Mouse (Mus musculus) urinary bladder, postnatal 14 days (tissue): ENCODE measurements at regions not wholly inside any gene's neighbourhood (a gene's known extent, or its start where the extent isn't known, plus 50 kb on each side); places are given as distances from the start of the nearest gene placed in this dataset.

Source experiments
- DNase-seq: peaks from one replicate; pipeline ENCODE4 v3.0.0; 2021; ENCODE audit warnings: low spot score

DNA sequence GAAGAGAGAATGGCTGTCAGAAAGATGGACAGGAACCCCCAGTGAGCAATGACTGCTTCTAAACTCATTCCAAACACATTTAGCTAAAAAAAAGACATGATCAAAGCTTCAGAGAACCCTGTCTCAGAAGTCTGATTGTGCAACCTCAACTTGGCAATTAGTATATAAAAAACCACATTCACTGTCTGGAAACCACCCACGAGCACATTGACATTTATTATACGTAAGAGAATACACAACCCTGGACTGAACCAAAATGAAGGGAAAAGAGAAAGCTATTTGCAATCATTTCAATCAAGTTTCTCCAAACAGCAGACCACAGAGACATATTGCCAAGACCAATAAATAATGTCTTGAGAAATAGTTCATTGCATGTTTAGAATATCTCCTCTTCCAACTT, 820.7 kb upstream of the Adgrl2 start:
- DNase-seq, result no peak

- no peak for DNase-seq
Observed at GRCm38 (mm10) chr3:149805345-149805744, 815.0 kb upstream of the Adgrl2 start.

DNA sequence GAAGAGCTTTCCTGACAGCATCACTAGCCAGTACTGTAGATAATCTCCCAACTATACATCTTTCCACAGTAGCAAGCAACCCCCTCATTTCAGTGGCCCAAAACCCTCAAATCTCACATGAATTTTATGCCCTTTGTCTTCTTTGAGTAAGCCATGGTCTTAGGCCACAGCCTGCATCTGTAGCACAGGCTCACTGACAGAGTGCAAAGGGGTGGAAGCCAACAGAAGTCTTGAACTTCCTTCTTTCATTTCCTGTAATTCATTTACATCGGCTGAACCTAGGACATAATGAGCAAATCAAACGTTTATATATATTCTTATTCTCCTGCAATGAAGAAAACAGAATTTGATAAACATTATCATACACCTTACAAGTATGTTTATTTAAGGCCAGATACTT, 805.8 kb upstream of the Adgrl2 start:
- DNase-seq, result no peak

DNA sequence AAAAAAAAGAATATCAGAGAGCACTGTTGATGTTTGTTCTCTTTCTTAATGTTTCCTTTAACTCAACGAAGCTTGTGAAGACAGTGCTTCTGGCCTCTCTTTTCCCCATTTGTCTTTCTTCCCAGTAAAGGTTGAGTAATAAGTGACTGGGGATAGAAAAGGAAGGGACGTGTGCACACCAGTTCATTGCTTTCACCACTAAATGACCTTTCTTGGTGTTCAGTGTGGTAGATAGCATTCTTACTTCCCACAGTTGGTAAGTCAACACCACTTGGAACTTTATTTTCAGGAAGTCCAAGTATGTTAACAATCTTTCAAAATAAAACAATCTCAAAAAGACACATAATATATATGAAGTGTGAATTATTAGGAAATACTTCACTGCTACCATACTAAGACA, 801.2 kb upstream of the Adgrl2 start:
- DNase-seq, result no peak

- no peak for DNase-seq
Observed at GRCm38 (mm10) chr3:149786096-149786495, 795.7 kb upstream of the Adgrl2 start.

DNA sequence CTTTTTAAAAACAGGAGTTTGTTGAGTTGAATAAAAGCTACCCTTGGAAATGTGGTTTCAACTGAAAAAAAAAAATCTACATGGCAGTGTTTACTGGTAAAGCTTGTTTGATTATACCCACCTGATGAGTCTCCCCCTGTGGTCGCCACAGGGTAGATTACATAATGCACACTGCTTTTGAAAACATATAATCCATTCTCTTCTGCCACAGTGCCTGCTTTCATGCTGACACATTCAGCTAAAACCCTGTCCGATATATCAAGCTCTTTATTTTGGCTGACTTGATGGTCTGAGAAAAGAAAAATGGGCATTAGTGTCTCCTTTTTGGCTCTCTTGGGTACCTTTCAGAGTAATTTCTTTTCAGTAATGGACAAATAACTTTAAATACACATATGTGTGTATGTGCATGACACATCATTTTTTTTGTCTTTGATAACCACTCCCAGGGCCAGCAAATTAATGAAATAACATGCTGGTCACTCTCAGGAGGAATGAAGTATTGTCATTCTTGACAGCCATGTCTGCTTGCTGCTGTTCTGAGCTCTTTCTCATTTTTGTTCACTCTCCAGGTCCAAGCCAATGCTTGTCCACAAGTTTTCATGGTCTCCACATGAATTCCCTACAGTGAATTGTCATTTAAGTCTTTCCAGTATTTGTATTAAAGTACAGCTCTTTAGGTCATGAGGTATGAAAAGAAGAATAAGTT, 793.7 kb upstream of the Adgrl2 start:
- DNase-seq, result no peak

DNA sequence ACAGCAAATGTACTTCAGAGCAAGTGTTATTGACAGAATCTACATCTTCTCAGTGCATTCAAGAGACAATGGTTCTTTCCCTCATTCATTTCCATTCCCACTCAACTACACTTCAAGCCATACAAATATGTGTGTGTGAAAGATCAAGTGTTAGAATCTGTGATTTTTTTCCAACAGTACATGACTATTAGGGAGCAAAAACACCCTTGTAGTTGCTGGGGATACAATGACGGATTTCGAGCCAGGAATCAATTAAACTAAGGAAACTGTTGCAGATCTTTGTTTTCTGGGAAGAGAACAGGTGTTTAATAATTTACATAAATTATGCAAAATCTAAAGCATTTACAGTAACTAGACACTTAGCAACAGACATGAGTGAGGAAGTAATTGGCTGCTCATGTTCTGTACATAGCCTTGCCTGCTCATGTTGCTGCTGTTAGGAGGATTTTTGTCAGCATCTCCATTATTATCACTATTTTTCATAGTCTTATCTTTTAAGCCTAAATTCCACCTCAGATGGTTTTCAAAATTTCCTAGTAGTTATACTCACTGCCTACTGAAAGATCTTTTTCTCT, 777.6 kb upstream of the Adgrl2 start:
- DNase-seq, result no peak

- DNase-seq, result no peak
Observed at GRCm38 (mm10) chr3:149761245-149761644, 770.9 kb upstream of the Adgrl2 start.

DNA sequence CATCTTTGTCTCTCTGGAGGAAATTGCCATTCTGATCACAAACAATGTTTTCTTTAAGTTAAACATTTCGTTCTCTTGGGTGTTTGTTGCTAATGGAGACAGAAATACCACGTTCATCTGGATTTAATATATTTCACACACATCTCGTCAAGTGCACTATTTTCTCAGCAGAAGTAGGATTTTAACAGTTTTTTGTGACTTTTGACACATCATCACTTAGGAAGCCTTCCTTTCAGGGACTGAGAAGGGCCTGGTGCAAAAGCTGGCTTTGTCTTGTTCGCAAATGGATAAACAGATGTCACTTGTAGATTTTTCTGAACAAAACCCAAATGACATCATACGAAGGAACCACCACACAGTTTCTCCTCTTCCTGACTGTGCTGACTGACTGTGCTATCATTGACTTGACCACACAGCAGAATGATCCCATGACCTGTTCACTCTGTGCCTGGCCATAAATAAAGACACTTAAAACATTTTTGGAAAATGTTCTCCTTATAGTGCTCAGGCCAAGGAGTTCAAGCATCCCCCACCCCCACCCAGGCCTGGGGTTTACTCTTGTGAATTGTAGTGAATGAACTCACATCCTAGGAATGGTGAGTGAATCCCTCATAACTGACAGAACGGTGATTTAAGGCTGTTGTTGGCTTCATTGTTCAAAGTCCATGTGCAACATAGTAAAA, 767.7 kb upstream of the Adgrl2 start:
- no peak for DNase-seq

GRCm38 (mm10) chr3:149736069-149736468, 745.7 kb upstream of the Adgrl2 start:
- no peak for DNase-seq

- DNase-seq, result no peak
Observed at GRCm38 (mm10) chr3:149726212-149726611, 735.9 kb upstream of the Adgrl2 start.

- no peak for DNase-seq
Observed at GRCm38 (mm10) chr3:149724879-149725278, 734.5 kb upstream of the Adgrl2 start.

DNA sequence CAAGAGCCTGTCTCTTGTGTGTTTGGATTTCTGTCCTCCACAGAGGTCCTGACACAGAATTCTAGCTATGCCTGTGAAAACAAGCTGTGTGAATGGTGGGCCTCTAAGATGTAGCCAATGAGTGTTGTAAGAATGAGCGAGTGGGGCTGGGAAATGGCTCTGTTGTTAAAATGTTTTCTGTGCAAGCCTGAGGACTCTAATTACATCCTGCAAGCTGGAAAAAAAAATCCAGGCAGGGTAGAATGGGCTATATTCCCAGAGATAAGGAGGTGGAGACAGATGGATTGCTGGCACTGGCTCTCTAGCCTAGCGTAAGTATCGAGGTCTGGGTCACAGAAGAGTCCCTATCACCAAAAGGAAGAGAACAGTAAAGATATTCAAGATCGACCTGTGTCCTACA, 731.5 kb upstream of the Adgrl2 start:
- no peak for DNase-seq

- DNase-seq, result no peak
Observed at GRCm38 (mm10) chr3:149720306-149720705, 730.0 kb upstream of the Adgrl2 start.

DNA sequence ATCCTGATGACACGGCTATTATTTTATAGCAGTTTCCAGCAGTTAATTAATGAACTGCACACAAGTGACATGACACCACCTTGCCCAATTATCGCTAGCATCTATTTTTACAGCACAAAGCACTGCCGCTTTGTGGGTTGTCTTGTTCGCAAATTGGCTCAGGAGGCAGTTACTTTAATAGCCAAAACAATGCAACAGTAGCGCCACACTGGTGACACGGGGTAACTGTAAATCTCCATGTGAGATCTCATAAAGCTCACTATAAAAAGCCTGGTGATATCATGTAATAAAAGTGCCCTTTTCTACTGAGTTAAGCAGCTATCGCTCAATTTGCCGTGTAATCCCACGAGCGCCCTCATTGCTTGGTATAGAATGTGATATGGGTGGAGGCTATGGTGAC, 715.4 kb upstream of the Adgrl2 start:
- DNase-seq, result no peak

GRCm38 (mm10) chr3:149705322-149705721, 715.0 kb upstream of the Adgrl2 start:
- no peak for DNase-seq

GRCm38 (mm10) chr3:149704478-149704877, 714.1 kb upstream of the Adgrl2 start:
- no peak for DNase-seq

GRCm38 (mm10) chr3:149683561-149683960, 693.2 kb upstream of the Adgrl2 start:
- DNase-seq, result no peak

DNA sequence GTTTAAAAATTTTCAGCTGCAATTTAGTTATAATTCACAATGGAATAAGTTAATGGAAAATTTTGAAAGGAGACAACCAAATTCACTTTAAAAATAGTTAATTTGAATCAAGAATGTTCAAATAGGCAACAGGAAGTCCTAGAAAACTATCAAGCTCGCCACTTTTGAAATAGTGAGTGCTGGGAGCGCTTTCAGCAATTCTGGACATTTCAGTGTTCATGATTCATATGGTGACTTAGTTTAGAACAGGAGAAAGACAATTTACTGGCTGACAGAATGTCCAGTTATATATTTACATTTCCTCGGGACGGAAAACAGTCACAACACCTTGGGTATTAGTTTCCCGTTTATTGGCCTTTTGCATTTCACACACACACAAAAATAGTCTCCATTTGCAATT, 691.9 kb upstream of the Adgrl2 start:
- no peak for DNase-seq

- DNase-seq, result no peak
Observed at GRCm38 (mm10) chr3:149673926-149674325, 683.6 kb upstream of the Adgrl2 start.

DNA sequence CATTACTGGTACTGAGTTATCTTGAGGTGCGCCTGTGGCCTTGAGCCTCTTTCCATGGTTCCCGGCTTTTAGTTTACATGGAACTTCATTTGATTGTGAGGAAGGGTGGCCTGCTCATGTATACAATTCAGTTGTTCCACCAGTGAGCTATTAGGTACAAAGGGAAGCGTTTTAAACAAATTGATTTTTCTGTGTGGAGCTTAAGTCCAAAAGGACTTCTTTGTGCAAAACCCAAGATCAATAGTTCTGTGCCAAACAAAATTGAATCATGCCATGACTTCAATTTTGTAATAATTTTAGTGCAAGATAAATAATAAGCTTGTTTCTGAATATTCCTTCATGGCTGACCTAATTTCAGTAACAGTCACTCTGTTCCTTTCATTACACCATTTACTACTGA, 674.3 kb upstream of the Adgrl2 start:
- DNase-seq, result no peak

DNA sequence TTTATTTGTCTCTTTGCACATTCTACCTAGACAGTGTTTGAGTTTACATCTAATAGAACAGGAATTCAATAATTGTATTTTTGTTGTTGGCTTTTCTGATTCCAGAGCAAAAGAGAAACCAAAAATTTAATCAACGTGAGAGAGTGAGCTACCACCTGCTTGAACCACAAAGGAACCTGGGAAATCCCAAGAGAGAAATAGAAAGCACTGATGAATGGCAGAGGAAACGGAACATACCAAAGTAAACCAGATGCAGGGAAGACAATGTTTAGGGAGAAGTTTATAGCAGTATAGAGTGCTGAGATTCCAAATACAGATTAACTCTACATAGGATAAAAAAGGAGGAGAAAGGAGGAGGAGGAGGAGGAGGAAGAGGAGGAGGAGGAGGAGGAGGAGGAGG, 648.0 kb upstream of the Adgrl2 start:
- no peak for DNase-seq

DNA sequence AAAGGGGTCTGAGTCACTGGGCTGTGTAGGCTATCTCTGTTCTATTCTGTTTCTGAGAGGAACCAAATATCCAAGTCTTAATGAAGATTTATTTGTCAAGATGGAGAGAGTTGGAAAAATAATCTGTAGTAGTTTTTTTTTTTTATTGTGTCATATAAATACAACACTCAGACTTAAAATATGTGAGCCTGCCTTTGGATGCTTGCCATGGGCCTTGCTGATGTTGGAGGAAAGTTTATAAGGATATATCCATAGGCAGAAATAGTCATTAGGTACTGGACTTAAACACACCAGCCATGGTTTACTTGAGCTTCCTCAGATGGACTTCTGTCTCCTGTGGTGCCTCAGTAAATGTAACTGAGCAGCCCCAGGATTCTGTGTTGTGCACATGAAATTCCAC, 635.8 kb upstream of the Adgrl2 start:
- DNase-seq, result no peak

- DNase-seq, result no peak
Observed at GRCm38 (mm10) chr3:149625497-149625896, 635.1 kb upstream of the Adgrl2 start.
